Mouse (Mus musculus): ENCODE measurements around the gene Eef1a1. TPM values are rescaled to one million over a fixed set of nuclear protein-coding genes. Genes with fewer than 3 reads are reported as not detected.

The Eef1a1 gene
- polyA plus RNA-seq (2015; fragmentation: Nextera tagmentation; extraction: Ambion mirVana) = 2,814 and 3,155 TPM in 2 replicates

DNA sequence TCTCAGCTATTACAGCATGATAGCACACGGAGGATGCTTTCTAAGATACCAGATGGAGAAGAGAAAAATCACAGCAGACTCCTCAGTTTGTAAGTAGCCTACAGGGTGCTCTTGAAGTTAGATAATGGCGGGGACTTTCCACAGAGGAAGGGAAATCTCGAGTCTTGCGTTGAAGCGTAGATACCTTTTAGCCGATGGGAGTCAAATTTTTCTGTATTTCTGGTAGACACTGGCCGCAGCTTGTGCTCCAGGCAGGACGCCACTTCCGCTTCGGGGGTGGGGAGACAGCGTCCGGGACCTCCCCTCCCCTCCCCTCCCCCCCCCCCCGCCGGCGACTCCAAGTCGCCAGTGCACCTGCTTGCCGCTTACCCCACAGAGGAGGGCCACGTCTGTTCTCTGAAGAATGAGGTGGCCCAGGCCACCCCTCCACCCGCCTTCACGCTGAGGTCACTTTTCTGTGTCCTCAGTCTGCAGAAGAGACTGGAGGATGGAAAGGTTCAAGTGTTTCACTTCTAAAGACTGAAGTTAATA, at the start of gene Eef1a1:
Gene Eef1a1 (minus strand): TSS at position 262 of the 531 bp plus-strand sequence.

DNA sequence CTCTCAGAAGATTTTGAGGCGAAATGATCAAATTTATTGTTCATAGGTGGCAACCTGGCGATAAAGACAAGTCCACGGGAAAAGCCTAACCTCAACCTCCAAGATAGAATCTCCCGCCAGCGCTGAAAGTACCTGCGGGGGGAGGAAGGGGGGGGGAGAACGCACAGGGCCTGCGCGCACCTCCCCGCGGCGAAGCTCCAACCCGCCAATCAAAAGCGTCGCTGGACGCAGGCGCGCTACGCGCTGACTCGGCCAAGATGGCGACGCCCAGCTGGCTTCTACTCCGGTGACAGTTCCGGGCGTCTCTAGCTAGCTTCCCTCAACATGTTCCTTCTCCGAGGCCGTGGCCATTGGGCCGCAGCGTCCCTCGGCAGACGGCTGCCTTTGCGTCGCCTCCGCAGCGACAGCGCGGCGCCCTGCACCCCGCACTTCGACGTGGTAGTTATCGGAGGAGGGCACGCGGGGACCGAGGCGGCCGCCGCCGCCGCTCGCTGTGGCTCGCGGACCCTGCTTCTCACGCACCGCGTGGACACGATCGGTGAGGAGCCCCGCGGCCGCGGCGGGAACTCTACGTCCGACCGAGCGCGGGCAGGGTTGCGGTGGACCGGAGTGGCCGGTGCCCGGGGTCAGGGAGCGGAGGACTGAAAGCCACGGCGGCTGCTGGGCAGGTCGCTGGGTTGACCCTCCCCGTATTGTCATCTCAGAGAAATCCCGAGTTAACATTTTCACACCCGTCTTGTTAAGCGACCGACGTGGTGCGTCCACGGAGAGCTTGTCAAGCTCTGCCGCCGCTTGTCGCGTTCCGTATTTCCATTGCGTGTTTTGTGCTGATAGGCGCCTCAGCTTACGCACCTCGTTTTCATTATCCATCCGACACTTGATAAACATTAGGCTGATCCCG, 40.7 kb downstream of the Eef1a1 start, which contains the start of the genes Mto1 and Gm17324:
Gene Mto1 (plus strand): TSS at position 236 of the 901 bp plus-strand sequence.
Gene Gm17324 (minus strand): TSS at position 814 of the 901 bp plus-strand sequence.

DNA sequence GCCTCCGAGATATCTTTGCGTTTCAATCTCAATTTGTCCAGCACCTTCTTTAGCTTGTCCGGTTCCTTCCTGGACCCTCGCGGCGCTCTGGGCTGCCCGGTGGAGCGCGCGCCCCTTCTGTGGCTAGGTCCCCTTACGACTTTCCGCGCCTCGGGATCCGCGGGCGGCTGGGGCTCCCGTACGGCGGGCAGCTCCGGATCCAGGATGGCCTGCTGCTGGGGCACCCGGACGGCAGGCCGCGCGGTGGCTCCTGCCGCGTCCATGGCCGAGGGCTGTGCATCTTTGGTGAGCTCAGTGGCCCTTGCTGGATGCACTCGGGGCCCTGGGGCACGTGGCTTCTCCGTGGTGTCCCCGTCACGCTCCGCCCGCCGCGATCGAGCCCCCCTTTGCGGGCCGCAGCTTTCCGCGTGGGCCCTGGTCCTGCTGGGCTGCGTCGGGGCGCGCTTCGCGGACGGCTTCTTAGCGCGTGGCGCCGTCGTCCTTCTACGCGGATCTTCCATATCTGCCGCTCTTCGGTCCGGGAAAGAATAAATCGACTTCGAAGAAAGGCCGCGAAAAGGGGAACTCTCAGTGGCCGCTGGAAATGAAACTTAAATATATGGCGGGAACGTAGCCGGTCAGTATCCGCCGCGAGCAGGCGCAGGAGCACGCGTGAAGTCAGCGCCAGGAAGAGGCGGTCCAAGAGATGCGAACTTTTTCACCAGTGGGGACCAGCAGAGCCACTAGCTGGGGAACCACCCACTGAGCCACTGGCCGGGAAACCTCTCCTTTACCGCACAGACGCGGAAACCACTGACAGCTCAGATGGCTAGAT, 46.2 kb downstream of the Eef1a1 start, which contains the start of gene Cgas:
Gene Cgas (minus strand): TSS at position 659 of the 814 bp plus-strand sequence.

Small RNAs within 50 kb of the gene (microRNA-seq; reads per million reads assigned to microRNA genes)
- not detected for gene Gm26377 (ENCODE audit: borderline replicate concordance, insufficient number of aligned reads)

Other genes starting within 250 kb of the Eef1a1 start
- 2.8 TPM in 1 of 2 replicates, not detected in the other for gene Gm3776, start 232.0 kb downstream of the Eef1a1 start, polyA plus RNA-seq (2015; fragmentation: Nextera tagmentation; extraction: Ambion mirVana)
- 0.30 and 0.79 TPM in 2 replicates for gene Gm10639, start 199.2 kb downstream of the Eef1a1 start, polyA plus RNA-seq (2015; fragmentation: Nextera tagmentation; extraction: Ambion mirVana)
- not detected in 2 replicates for gene Omt2a, start 174.4 kb downstream of the Eef1a1 start, polyA plus RNA-seq (2015; fragmentation: Nextera tagmentation; extraction: Ambion mirVana)
- not detected in 2 replicates for gene Omt2b, start 161.6 kb downstream of the Eef1a1 start, polyA plus RNA-seq (2015; fragmentation: Nextera tagmentation; extraction: Ambion mirVana)
- 0.75 and 0.82 TPM in 2 replicates for gene Gsta2, start 133.4 kb downstream of the Eef1a1 start, polyA plus RNA-seq (2015; fragmentation: Nextera tagmentation; extraction: Ambion mirVana)
- 0.22 TPM in 1 of 2 replicates, not detected in the other for gene Dppa5a, start 121.0 kb downstream of the Eef1a1 start, polyA plus RNA-seq (2015; fragmentation: Nextera tagmentation; extraction: Ambion mirVana)
- 1.1 and 2.0 TPM in 2 replicates for gene Ooep, start 110.4 kb downstream of the Eef1a1 start, polyA plus RNA-seq (2015; fragmentation: Nextera tagmentation; extraction: Ambion mirVana)
- 0.11 TPM in 1 of 2 replicates, not detected in the other for gene Ddx43, start 93.4 kb downstream of the Eef1a1 start, polyA plus RNA-seq (2015; fragmentation: Nextera tagmentation; extraction: Ambion mirVana)
- gene Cgas, start 45.9 kb downstream of the Eef1a1 start, polyA plus RNA-seq (2015; fragmentation: Nextera tagmentation; extraction: Ambion mirVana) = 0.99 and 1.0 TPM in 2 replicates
- gene Mto1, start 40.9 kb downstream of the Eef1a1 start, polyA plus RNA-seq (2015; fragmentation: Nextera tagmentation; extraction: Ambion mirVana) = 11.7 and 21.8 TPM in 2 replicates
- 0.75 and 1.5 TPM in 2 replicates for gene Gm17324, start 40.4 kb downstream of the Eef1a1 start, polyA plus RNA-seq (2015; fragmentation: Nextera tagmentation; extraction: Ambion mirVana)
- 15.3 and 15.6 TPM in 2 replicates for gene Slc17a5, start 98.9 kb upstream of the Eef1a1 start, polyA plus RNA-seq (2015; fragmentation: Nextera tagmentation; extraction: Ambion mirVana)
- gene Cd109, start 126.4 kb upstream of the Eef1a1 start, polyA plus RNA-seq (2015; fragmentation: Nextera tagmentation; extraction: Ambion mirVana) = 1.0 and 1.1 TPM in 2 replicates